Mouse (Mus musculus): ENCODE measurements around the gene Foxe1.

The Foxe1 gene

GRCm38 (mm10) chr4:46343596-46344260, at the start of gene Foxe1:
Gene Foxe1, plus strand, starts transcription at chr4:46343609.
- DNase-seq (ENCODE audit: low read depth), result no peak

- peak; percentile 29 for DNase-seq (ENCODE audit: low read depth)
These were observed 39.3 kb upstream of the Foxe1 start for GRCm38 (mm10) chr4:46304071-46304470.

- peak; percentile 76 for DNase-seq (ENCODE audit: low read depth)
These were observed 38.5 kb upstream of the Foxe1 start for GRCm38 (mm10) chr4:46304757-46305384.

GRCm38 (mm10) chr4:46305436-46305835, 38.0 kb upstream of the Foxe1 start:
- DNase-seq (ENCODE audit: low read depth), result peak; percentile 23

- no peak for DNase-seq (ENCODE audit: low read depth)
These were observed 36.1 kb upstream of the Foxe1 start for GRCm38 (mm10) chr4:46307341-46307740.

- DNase-seq (ENCODE audit: low read depth), result no peak
These were observed 35.5 kb upstream of the Foxe1 start for GRCm38 (mm10) chr4:46307869-46308268.

GRCm38 (mm10) chr4:46311631-46312030, 31.8 kb upstream of the Foxe1 start:
- DNase-seq (ENCODE audit: low read depth), result no peak

GRCm38 (mm10) chr4:46321730-46322389, 21.5 kb upstream of the Foxe1 start:
- no peak for DNase-seq (ENCODE audit: low read depth)

GRCm38 (mm10) chr4:46322715-46323114, 20.7 kb upstream of the Foxe1 start:
- DNase-seq (ENCODE audit: low read depth), result no peak

GRCm38 (mm10) chr4:46328906-46329305, 14.5 kb upstream of the Foxe1 start:
- DNase-seq (ENCODE audit: low read depth), result no peak

- DNase-seq (ENCODE audit: low read depth), result no peak
These were observed 7.6 kb upstream of the Foxe1 start for GRCm38 (mm10) chr4:46335846-46336245.

- DNase-seq (ENCODE audit: low read depth), result no peak
These were observed 5.4 kb upstream of the Foxe1 start for GRCm38 (mm10) chr4:46337990-46338389.

- DNase-seq (ENCODE audit: low read depth), result no peak
These were observed 4.4 kb upstream of the Foxe1 start for GRCm38 (mm10) chr4:46339026-46339425.

GRCm38 (mm10) chr4:46339584-46339983, 3.8 kb upstream of the Foxe1 start:
- DNase-seq (ENCODE audit: low read depth), result no peak

GRCm38 (mm10) chr4:46341831-46342680, 1.4 kb upstream of the Foxe1 start:
- DNase-seq (ENCODE audit: low read depth), result no peak

- peak; percentile 29 for DNase-seq (ENCODE audit: low read depth)
These were observed 610 bp upstream of the Foxe1 start for GRCm38 (mm10) chr4:46342711-46343286.

GRCm38 (mm10) chr4:46344288-46344687, 879 bp downstream of the Foxe1 start:
- peak; percentile 55 for DNase-seq (ENCODE audit: low read depth)

GRCm38 (mm10) chr4:46345056-46345772, 1.8 kb downstream of the Foxe1 start:
- DNase-seq (ENCODE audit: low read depth), result no peak

- no peak for DNase-seq (ENCODE audit: low read depth)
These were observed 2.3 kb downstream of the Foxe1 start for GRCm38 (mm10) chr4:46345773-46346100.

- no peak for DNase-seq (ENCODE audit: low read depth)
These were observed 2.8 kb downstream of the Foxe1 start for GRCm38 (mm10) chr4:46346221-46346620.

- no peak for DNase-seq (ENCODE audit: low read depth)
These were observed 3.7 kb downstream of the Foxe1 start for GRCm38 (mm10) chr4:46347141-46347540.
